Mouse (Mus musculus): ENCODE data around the gene Wwtr1. TPM values are rescaled to one million over a fixed set of nuclear protein-coding genes. Genes with fewer than 3 reads are reported as not detected.

Wwtr1 gene
- polyA plus RNA-seq, 1 experiment = 63.4 TPM

DNA sequence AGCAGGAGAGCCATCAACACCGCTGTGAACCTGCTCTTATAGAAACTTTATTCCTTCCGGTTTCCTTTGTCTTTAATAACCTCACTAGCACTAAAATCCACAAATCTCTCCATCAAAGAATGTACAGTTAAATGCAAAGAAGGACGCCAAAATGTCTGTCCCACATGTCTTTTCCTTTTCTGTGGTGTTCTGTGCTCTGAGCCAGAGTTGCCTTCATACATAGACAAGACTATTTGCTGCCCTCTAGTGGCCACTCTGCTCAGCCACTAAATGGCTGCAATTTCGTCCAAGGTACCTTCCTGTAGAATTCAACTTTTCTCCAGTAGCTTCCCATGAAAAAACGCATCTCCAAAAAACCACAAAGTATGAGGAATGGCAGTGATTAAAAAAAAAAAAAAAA is 127.3 kb downstream of the Wwtr1 start:
- DNase-seq (ENCODE audit: low spot score) = no peak

- DNase-seq (ENCODE audit: low spot score) = no peak
Measured at GRCm38 (mm10) chr3:57447889-57448288, 127.8 kb downstream of the Wwtr1 start.

GRCm38 (mm10) chr3:57445706-57446105 is 130.0 kb downstream of the Wwtr1 start:
- DNase-seq (ENCODE audit: low spot score) = no peak

DNA sequence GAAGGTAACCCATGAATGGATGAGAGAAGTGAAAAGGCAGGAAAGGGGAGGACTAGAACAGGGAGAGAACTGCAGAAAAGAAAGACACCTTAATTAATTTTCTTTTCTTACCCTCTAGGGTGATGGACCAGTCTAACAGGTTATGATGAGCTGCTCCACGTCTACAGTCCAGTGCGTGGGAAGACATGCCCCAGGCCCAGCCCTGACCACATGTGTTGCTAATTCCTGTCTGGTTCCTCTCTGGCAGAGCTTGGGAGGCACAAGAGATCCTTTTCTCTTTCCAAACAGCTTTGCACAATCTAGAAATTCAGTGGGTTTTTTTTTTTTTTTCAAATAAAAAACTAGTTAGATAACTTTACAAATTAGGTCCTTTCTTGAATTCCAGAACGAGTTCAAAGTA is 134.8 kb downstream of the Wwtr1 start:
- DNase-seq (ENCODE audit: low spot score) = no peak

DNA sequence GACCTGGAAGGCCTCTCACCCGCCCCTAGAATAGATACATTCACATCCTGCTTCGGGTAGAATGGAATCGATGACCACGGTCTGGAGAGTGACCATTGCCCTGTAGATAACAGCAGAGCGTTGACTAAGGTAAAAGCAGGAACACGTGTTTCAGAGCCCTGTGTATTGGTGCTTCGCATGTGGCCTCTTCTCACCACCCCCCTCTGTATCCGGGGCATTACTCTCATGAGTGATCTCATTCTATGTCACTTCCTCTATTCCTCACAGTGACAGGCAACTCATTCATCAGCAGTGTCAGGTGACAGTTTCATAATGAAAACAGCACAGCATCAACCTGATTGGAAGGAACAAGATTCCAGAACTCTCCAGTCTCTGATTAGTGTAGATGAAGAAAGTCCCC is 140.3 kb downstream of the Wwtr1 start:
- DNase-seq (ENCODE audit: low spot score) = no peak

GRCm38 (mm10) chr3:57431706-57432105 is 144.0 kb downstream of the Wwtr1 start:
- DNase-seq (ENCODE audit: low spot score) = no peak

- DNase-seq (ENCODE audit: low spot score) = no peak
Measured at GRCm38 (mm10) chr3:57429486-57429885, 146.2 kb downstream of the Wwtr1 start.

DNA sequence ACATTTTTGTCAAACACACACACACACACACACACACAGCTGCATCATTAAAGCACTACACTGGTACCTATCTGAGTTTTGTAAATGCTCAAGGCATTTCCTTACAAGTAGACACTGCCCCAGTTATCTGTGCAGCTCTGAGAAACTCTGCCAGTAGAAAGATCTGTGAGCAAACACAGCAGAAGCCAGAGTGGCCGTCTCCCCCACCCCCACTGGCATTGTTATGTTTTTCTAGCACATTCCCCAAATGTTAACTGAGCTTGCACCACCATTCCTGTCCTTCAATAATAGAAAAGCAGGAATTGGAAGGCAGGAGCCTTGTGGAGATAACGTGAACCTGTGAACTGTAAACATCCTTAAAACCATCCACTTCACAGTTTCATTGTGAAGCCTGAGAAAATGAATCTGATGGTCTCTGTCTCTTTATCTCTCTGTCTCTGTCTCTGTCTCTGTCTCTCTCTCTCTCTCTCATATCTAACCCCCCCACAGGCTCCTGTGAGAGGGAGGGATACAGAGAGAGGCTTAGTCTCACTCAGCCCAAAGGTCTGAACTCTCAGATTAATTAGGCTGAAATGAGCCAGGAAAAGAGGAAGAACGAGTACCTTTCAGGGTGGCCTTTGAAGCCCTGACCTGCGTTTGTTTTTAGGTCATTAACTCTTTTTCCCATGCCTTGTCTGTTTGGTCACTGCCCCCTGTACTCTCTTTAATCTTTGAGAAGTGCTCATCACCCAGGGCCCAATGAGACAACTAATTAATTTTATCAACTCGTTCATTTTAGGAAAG is 146.8 kb downstream of the Wwtr1 start:
- no peak for DNase-seq (ENCODE audit: low spot score)

GRCm38 (mm10) chr3:57426351-57426750 is 149.4 kb downstream of the Wwtr1 start:
- no peak for DNase-seq (ENCODE audit: low spot score)

DNA sequence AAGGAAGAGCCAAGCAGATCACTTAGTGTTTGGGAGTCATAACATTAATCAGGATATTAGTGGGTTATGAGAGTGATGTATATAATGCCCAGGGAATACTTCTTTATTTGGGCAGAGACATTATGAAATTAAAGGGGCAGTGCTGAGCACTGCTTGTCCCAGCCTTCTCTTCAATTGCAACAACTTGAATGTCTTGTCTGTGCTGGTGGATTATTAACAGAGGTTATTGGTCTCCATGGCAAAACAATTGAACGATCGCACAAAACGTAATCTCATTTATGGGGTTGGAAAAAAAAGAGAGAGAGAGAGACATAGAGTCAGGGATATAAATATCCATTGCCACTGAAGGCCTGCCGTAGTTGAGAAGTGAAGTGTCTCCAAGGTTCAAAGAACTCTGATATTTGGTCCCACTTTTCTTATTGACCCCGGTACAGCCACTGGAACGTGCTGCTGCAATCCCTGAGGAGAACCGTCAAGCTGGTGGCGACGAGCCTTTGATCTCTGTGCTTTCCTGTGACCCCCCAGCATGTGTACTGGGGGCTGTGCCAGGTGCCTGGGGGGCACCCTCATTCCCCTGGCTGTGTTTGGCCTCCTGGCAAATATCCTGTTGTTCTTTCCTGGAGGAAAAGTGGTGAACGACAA is 150.5 kb downstream of the Wwtr1 start, which contains the start of gene Tm4sf4:
TSS of gene Tm4sf4 (plus strand) at position 226 of the 642 bp plus-strand sequence.
- DNase-seq (ENCODE audit: low spot score) = no peak

GRCm38 (mm10) chr3:57420660-57421059 is 155.1 kb downstream of the Wwtr1 start:
- no peak for DNase-seq (ENCODE audit: low spot score)

DNA sequence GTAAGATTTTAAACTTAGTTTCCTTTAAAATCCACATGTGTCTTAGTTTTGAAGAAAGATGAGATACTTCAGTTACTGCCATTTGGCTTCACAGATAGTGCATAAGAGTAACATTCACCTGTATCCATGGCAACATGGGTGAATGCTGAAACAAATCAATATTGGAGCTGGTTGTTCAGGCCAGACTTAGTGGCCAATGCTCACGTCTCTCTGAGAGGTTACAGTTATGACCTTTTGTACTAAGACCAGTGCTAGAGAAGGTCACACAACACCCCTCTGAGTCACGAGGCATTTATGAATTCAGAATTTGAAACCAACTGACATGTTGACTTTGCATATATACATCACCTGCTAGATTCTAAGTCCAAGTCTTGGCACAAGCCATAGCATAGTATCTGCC is 155.5 kb downstream of the Wwtr1 start:
- DNase-seq (ENCODE audit: low spot score) = no peak

DNA sequence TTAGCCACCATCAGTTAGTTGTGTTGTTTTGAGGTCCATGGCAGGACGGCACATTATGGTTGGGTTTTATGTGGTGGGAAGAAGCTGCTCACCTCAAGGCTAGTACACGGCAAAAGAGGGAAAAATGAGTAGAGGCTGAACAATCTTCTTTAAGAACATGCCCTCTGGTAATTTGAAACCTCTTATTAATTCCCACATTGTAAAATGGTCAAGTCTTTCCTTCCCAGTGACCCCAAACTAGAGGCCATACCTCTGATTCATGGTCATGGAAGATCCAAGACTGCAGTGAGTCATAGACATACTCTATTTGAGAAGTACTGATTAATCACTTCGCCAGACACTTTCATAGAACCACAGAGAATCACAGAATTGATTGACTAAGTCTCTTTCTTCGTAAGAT is 164.2 kb downstream of the Wwtr1 start:
- no peak for DNase-seq (ENCODE audit: low spot score)

Other genes with a start within 250 kb of the Wwtr1 start
- gene Tm4sf4, start 150.6 kb downstream of the Wwtr1 start, polyA plus RNA-seq (2012; rRNA removed) = 0.17 and 0.27 TPM in 2 replicates
- 37.2 and 44.1 TPM in 2 replicates for gene Commd2, start 75.8 kb upstream of the Wwtr1 start, polyA plus RNA-seq (2012; rRNA removed)
- 0.03 TPM in 1 of 2 replicates, not detected in the other for gene Ankub1, start 116.9 kb upstream of the Wwtr1 start, polyA plus RNA-seq (2012; rRNA removed)
- 78.3 and 83.2 TPM in 2 replicates for gene Rnf13, start 160.2 kb upstream of the Wwtr1 start, polyA plus RNA-seq (2012; rRNA removed)